Mouse (Mus musculus) bone marrow, adult 2 months (tissue): Measurements from ENCODE around the gene Fntb. TPM values are rescaled to one million over a fixed set of nuclear protein-coding genes. Genes with fewer than 3 reads are reported as not detected.

Experiments
- H3K27ac ChIP-seq: fragments of 200-500 bp; 2 replicates; pipeline ENCODE4 v1.5.1; 2012; ENCODE audit warnings: low read depth, mild to moderate bottlenecking, control low read depth, inconsistent platforms, low read length; ENCODE audit not compliant: control insufficient read depth, poor library complexity, insufficient read depth
- H3K4me1 ChIP-seq: fragments of 200-500 bp; 2 replicates; pipeline ENCODE4 v1.6.1; 2011; ENCODE audit warnings: low read length; ENCODE audit not compliant: control insufficient read depth, insufficient read depth
- H3K4me3 ChIP-seq: fragments of 200-500 bp; replicated peaks from 2 replicates; pipeline ENCODE3; 2011; ENCODE audit warnings: mild to moderate bottlenecking, low read depth, low read length, control low read depth; ENCODE audit not compliant: control insufficient read depth
- CTCF ChIP-seq: fragments of 200-500 bp; IDR thresholded peaks from 2 replicates; pipeline ENCODE4 v1.5.1; 2011; ENCODE audit warnings: low read length, control low read depth; ENCODE audit not compliant: control insufficient read depth, insufficient read depth
- POLR2A ChIP-seq: fragments of 200-500 bp; IDR thresholded peaks from 2 replicates; pipeline ENCODE4 v1.6.1; 2011; ENCODE audit warnings: low read depth, mild to moderate bottlenecking, control low read depth, low read length, borderline replicate concordance; ENCODE audit not compliant: control insufficient read depth
- WGBS: fragments of 180-500 bp; shearing (Covaris S2); methylation state at CpG from one replicate; pipeline ENCODE4 v1.1.7; 2018; 5-methylcytosine and 5-hydroxymethylcytosine counted together
- polyA plus RNA-seq: library from polyadenylated mRNA; stranded (reverse); fragments of >200 nt; gene quantifications from 2 replicates; pipeline ENCODE4 v1.2.4, GENCODE M21; 2011; ENCODE audit warnings: low replicate concordance; ENCODE audit not compliant: missing spikeins, insufficient read depth, insufficient read length

Gene Fntb
- polyA plus RNA-seq, 1 experiment, result 15.7 TPM

DNA sequence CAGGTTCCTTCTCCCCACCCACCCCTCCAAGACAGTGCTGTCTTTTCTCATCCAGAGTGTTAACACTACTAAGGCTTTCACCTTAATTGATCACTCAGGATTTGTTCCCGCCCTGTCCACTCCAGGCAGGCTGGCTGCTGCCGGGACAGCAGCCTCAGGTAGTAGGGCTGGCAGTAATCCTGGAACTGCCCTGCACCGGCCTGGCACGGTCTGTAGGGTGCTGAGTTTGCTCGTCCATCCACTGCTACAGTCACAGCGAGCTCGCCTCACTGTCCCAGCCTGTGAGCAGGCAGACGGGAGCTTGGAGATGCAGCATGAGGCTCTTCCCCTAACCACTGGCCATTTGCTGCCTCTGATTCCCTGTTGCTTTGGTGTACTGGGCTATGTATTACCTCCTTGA lies 155.6 kb downstream of the Fntb start:
- no peak for TF ChIP-seq POLR2A
- no peak for TF ChIP-seq CTCF
- H3K4me1 ChIP-seq, result peaks cover 2% of the 10 kb centered on the region

DNA sequence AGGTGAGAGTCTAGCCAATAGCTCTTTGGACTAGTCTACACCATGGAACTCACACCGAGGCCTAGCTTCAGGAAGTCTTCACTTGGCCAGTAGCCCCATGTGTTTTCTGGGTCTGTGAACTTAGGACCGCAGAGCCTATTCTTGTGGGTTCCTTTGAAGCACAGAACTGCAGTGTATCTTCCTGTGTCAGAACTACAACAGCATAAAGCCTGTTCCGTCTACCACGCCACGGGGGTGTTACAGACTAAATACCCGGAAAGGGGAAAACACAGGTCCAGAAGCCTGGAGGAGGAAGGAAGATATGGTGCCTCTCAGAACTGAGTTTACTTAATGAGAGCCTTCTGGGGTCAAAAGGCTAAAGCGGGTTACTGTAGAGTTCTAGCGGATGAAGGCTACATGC lies 157.7 kb downstream of the Fntb start:
- WGBS, result 75% methylated on average over 8 of the region's 8 CpGs
- no peak for TF ChIP-seq POLR2A
- TF ChIP-seq CTCF, result no peak

More for the DNA sequence above, 155.6 kb downstream of the Fntb start:
- H3K27ac ChIP-seq, result 0 out of 2 replicates have a peak overlapping the region, but pooled peaks have one; percentile 24
- no peak overlapping the region for H3K4me3 ChIP-seq
- 96% methylated on average over 8 of the region's 8 CpGs for WGBS

DNA sequence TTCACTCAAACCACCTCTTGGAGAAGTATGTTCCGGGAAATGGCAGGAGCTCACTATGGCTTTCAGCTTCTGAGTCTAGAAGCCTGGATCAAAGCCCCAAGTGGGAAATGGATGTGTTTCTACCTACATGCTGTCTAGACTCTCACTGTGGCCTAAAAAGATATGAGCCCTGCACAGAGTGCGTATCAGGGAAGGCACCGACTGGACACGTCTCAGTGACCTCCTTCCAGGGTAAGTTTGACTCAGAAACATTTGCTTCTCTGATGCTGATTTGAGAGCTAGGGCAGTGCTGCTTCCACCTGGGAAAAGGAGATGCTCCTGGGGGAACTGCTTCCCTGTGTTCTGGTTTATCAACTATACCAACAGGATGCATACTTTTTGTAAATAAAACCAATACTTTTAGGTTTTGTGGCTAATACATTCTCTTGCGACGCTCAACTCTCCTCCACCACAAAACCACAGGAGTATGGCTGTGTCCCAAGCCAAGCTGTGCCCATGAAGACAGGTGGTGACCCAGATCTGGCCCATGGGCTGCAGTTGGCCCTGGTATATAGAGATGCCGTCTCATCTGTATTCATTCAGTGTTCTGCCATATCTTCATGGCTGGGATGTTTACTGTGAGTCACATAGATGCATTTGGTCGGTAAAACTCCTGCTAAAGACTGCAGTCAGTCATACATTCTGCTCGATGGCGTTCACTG lies 159.7 kb downstream of the Fntb start:
- no peak overlapping the region for H3K4me3 ChIP-seq
- H3K27ac ChIP-seq, result no peak overlapping the region
- 45% methylated on average over 10 of the region's 10 CpGs for WGBS
- TF ChIP-seq POLR2A (no peak), CTCF (no peak)
- no peaks in the 10 kb centered on the region for H3K4me1 ChIP-seq

More for the DNA sequence above, 157.7 kb downstream of the Fntb start:
- Histone ChIP-seq H3K27ac (no peak overlapping the region), H3K4me1 (no peaks in the 10 kb centered on the region; the same call in 1 of the 2 replicates), H3K4me3 (no peak overlapping the region)

DNA sequence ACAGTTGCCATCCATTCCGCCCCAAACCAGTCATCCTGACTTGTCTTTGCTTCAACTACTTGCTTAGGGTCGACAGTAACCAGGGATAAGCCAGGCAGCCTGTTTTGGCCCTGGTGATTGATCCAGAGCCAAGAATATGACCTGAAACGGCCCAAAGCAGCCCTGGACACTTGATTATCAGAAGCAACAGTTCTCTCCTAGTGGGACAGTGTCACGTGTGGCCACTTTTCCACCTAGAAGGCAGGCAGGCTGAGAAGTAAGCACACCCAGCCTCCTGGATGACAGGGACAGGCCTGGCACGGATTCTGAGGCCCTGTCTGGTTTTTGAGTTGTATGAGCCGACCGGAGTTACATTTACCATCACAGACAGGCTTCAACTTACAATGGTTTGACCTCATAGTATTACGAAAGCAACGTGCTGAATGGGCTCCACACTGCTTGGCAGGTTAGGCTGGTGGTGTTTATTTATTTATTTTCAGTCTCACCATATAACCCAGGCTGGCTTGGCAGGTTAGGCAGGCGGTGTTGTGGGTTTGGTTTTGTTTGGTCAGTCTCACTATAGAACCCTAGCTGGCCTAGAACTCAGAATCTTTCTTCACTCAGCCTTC lies 161.1 kb downstream of the Fntb start:
- TF ChIP-seq POLR2A (no peak), CTCF (no peak)
- 71% methylated on average over 10 of the region's 10 CpGs for WGBS
- Histone ChIP-seq H3K4me3 (no peak overlapping the region), H3K4me1 (peaks cover 2% of the 10 kb centered on the region; the same call in 1 of the 2 replicates), H3K27ac (no peak overlapping the region)

DNA sequence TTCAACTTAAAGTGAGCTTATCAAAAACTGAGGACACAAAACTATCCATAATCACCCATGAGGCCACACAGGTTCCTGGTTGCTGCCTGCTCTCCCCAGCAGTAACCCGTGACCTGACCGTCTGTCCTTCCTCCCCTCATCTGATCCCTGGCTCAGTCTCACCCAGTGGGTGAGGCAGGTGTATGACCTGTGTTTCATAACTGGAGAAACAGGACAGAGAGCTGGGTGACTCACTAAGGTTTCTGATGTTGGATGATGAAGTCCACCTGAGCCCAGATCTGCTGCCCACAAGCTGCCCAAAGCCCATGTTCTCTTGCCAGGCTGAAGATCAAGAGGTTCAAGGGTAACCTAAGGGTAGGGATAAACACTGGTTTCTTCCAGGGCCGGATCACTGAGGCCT lies 161.6 kb downstream of the Fntb start:
- Histone ChIP-seq H3K27ac (no peak overlapping the region), H3K4me3 (no peak overlapping the region), H3K4me1 (peaks cover 2% of the 10 kb centered on the region; the same call in 1 of the 2 replicates)
- WGBS, result 78% methylated on average over 3 of the region's 3 CpGs
- no peak for TF ChIP-seq POLR2A
- no peak for TF ChIP-seq CTCF

DNA sequence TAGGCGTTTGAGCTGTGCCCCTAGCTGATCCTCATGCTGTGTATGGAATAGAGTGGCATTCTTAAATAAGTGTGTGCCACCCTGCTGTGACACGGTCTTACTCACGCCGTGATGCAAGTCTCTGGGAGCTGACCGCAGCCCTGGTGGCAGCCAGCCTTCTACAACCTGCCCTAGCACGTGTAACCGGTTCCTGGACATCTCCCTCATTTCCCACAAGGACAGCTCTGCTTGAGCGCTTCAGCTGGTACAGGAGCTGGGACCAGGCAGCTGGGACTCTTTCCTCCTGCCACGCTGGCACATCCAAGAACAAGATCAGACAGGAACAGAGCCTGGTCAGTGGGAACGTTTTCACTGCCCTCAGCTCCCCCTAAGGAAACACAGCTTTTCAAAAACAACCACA lies 162.2 kb downstream of the Fntb start:
- Histone ChIP-seq H3K27ac (no peak overlapping the region), H3K4me1 (peaks cover 2% of the 10 kb centered on the region; the same call in 1 of the 2 replicates), H3K4me3 (no peak overlapping the region)
- TF ChIP-seq POLR2A (no peak), CTCF (no peak)
- 83% methylated on average over 10 of the region's 10 CpGs for WGBS

DNA sequence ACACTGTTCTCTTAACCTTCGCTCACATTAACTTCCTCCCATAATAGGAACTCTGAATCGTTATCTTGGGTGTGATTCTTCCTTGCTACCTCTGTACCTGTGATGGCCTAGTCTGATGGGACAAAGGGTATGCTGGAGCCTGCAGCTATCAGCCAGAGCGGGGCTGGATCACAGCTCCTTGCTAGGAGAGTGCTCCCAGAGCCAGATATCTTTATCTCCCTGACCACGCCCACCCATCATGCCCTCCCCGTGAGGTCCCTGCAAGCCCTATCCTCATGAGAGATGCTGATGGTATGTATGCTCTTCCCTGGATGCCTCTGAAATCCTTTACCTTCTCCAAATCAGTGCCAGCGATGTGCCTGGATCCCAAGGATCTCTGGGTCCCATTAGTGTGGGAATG lies 164.8 kb downstream of the Fntb start:
- Histone ChIP-seq H3K27ac (no peak overlapping the region), H3K4me1 (peaks cover 2% of the 10 kb centered on the region; the same call in 1 of the 2 replicates), H3K4me3 (no peak overlapping the region)
- TF ChIP-seq POLR2A (no peak), CTCF (no peak)
- WGBS, result 74% methylated on average over 6 of the region's 6 CpGs
